Mouse (Mus musculus): ENCODE results near the gene Ptpn6. TPM values are rescaled to one million over a fixed set of nuclear protein-coding genes. Genes with fewer than 3 reads are reported as not detected.
A peak's percentile ranks its signal among the peaks of the same experiment; 100 is the strongest.

The Ptpn6 gene
- total and polyA plus RNA-seq, 3 experiments: 91.9 to 184 TPM; not detected in 1

DNA sequence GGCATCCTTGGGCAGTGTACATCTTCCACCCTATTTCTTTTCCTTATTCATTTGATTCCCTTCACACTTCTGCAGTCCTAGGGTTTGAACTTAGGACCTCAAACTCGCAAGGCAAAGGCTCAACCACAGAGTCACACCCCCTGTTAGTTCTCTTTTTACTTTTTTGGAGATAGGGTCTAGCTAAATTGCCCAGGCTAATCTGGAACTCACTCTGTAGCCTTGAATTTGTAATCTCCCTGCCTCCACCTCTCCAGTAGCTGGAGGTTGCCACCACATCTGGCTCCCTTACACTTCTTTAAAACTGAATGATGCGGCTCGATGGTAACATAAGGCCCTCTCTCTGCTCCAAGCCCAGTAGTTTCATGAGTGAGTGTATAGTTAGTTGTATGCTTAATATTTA lies 4.1 kb downstream of the Ptpn6 start:
- H3K79me2 ChIP-seq (ENCODE audit: control insufficient read depth, insufficient read depth, low read length, poor library complexity): peaks cover 16% of the 10 kb centered on the region
- H3K9me3 ChIP-seq (replicated peaks; ENCODE audit: insufficient read depth, low read length): no peaks in the 10 kb centered on the region
- H3K27ac ChIP-seq (ENCODE audit: control insufficient read depth, low read depth, low read length): peak overlapping the region; percentile 87
- H3K4me3 ChIP-seq (ENCODE audit: control insufficient read depth in 1 of 2, insufficient read depth in 1 of 2, low read depth in 2 of 2, low read length in 2 of 2): no peak overlapping the region
- DNase-seq (ENCODE audit: low read depth, low spot score): peak; percentile 85
- H3K4me1 ChIP-seq (ENCODE audit: control insufficient read depth in 1 of 2, insufficient read depth in 2 of 2, low read length in 2 of 2): peaks cover 14 to 33% of the 10 kb centered on the region in 2 experiments
- peaks cover 0 to 28% of the 10 kb centered on the region in 2 experiments; a peak in 2 of 4 replicates for H3K36me3 ChIP-seq (ENCODE audit: control insufficient read depth in 1 of 2, insufficient read depth in 2 of 2, low read length in 2 of 2)
- no peaks in the 10 kb centered on the region for H3K27me3 ChIP-seq (ENCODE audit: control insufficient read depth in 1 of 2, insufficient read depth in 2 of 2, low read length in 2 of 2)
- no peak overlapping the region for H3K9ac ChIP-seq (ENCODE audit: control insufficient read depth, low read depth, low read length, poor library complexity, severe bottlenecking)
- TF ChIP-seq TCF12 (IDR thresholded peaks at IDR 0.05; ENCODE audit: low read depth, low read length) (peak; percentile 56), NRF1 (IDR thresholded peaks at IDR 0.05; ENCODE audit: insufficient read depth, low read depth, low read length, poor library complexity, severe bottlenecking) (no peak), MAFK (IDR thresholded peaks at IDR 0.05; ENCODE audit: borderline replicate concordance, low read depth, low read length) (no peak), TAL1 (IDR thresholded peaks at IDR 0.05; ENCODE audit: low read length) (peak; percentile 51), ZKSCAN1 (IDR thresholded peaks at IDR 0.05; ENCODE audit: low read depth, low read length) (no peak), TBP (IDR thresholded peaks at IDR 0.05; ENCODE audit: low read depth, low read length) (peak; percentile 82), ZNF384 (IDR thresholded peaks at IDR 0.05; ENCODE audit: low read depth, low read length) (no peak), POLR2AphosphoS5 (IDR thresholded peaks at IDR 0.05; ENCODE audit: borderline replicate concordance, low read depth, low read length) (no peak), CHD1 (IDR thresholded peaks at IDR 0.05; ENCODE audit: low read depth, low read length) (no peak), JUND (IDR thresholded peaks at IDR 0.05; ENCODE audit: low read depth, low read length) (no peak), MYC (IDR thresholded peaks at IDR 0.05; ENCODE audit: low read depth, low read length) (no peak), NELFE (IDR thresholded peaks at IDR 0.05; ENCODE audit: low read depth, low read length) (no peak), SIN3A (IDR thresholded peaks at IDR 0.05; ENCODE audit: low read length) (peak; percentile 51), ETS1 (IDR thresholded peaks at IDR 0.05; ENCODE audit: low read depth, low read length) (peak; percentile 46; the same call in 1 of the 2 replicates), USF1 (IDR thresholded peaks at IDR 0.05; ENCODE audit: low read depth, low read length) (no peak), MAX (IDR thresholded peaks at IDR 0.05; ENCODE audit: low read length) (0 out of 2 replicates have a peak, but pooled peaks have one; percentile 20), UBTF (IDR thresholded peaks at IDR 0.05; ENCODE audit: borderline replicate concordance, insufficient read depth, low read depth, low read length) (no peak), CHD2 (IDR thresholded peaks at IDR 0.05; ENCODE audit: low read length) (no peak), MAZ (IDR thresholded peaks at IDR 0.05; ENCODE audit: low read depth, low read length) (no peak), GATA1 (IDR thresholded peaks at IDR 0.05; ENCODE audit: low read depth, low read length) (peak; percentile 45; the same call in 1 of the 2 replicates), MXI1 (IDR thresholded peaks at IDR 0.05; ENCODE audit: low read depth, low read length) (peak; percentile 38; the same call in 1 of the 2 replicates), RAD21 (IDR thresholded peaks at IDR 0.05; ENCODE audit: low read depth, low read length) (no peak), CTCF (IDR thresholded peaks at IDR 0.05 in 2 of 3, conservative IDR thresholded peaks at IDR 0.05 in 1 of 3; ENCODE audit: control insufficient read depth in 1 of 3, insufficient read depth in 1 of 3, low read depth in 2 of 3, low read length in 3 of 3, poor library complexity in 1 of 3, severe bottlenecking in 1 of 3) (no peak), KAT2A (conservative IDR thresholded peaks at IDR 0.05; ENCODE audit: low read depth, low read length) (no peak), BHLHE40 (IDR thresholded peaks at IDR 0.05; ENCODE audit: borderline replicate concordance, low read depth, low read length) (0 out of 2 replicates have a peak, but pooled peaks have one; percentile 23), ZMIZ1 (IDR thresholded peaks at IDR 0.05; ENCODE audit: low read depth, low read length) (no peak), RCOR1 (IDR thresholded peaks at IDR 0.05; ENCODE audit: low read depth, low read length) (peak; percentile 63), GABPA (IDR thresholded peaks at IDR 0.05; ENCODE audit: low read depth, low read length) (no peak), HCFC1 (IDR thresholded peaks at IDR 0.05; ENCODE audit: low read depth, low read length) (0 out of 2 replicates have a peak, but pooled peaks have one; percentile 21), USF2 (IDR thresholded peaks at IDR 0.05; ENCODE audit: borderline replicate concordance in 1 of 2, insufficient read depth in 1 of 2, low read depth in 1 of 2, low read length in 2 of 2) (no peak), ZC3H11A (IDR thresholded peaks at IDR 0.05; ENCODE audit: low read depth, low read length) (no peak), ELF1 (IDR thresholded peaks at IDR 0.05; ENCODE audit: low read depth, low read length) (no peak), EP300 (IDR thresholded peaks at IDR 0.05; ENCODE audit: low read depth in 1 of 2, low read length in 2 of 2) (peak; percentile 48 to 54; a peak in 3 of 4 replicates), POLR2A (IDR thresholded peaks at IDR 0.05; ENCODE audit: control insufficient read depth in 1 of 2, insufficient read depth in 1 of 2, low read depth in 1 of 2, low read length in 2 of 2, poor library complexity in 1 of 2) (no peak), E2F4 (IDR thresholded peaks at IDR 0.05; ENCODE audit: borderline replicate concordance, low read depth, low read length) (no peak), POLR2AphosphoS2 (IDR thresholded peaks at IDR 0.05; ENCODE audit: low read length) (no peak), SMC3 (IDR thresholded peaks at IDR 0.05; ENCODE audit: low read depth, low read length) (peak; percentile 24; the same call in 1 of the 2 replicates), MYB (IDR thresholded peaks at IDR 0.05; ENCODE audit: low read depth, low read length) (no peak)
